Mouse (Mus musculus) heart, postnatal 25 days (tissue): Measurements from ENCODE around the gene Ddi2. TPM values are rescaled to one million over a fixed set of nuclear protein-coding genes. Genes with fewer than 3 reads are reported as not detected.

ENCODE experiments used
- DNase-seq: peaks from one replicate; pipeline ENCODE4 v3.0.0; 2022; ENCODE audit warnings: low spot score
- intact Hi-C: fragments of 180-260 bp; cut with DNase I; formaldehyde crosslinking; loops from one replicate; pipeline ENCODE4 v1.15.1; 2025
- total RNA-seq, 2 experiments: library from RNA; stranded (reverse); gene quantifications; 2 replicates each; pipeline ENCODE4 v1.2.3; 2021

Ddi2 gene
- total RNA-seq, 2 experiments from 2014 or later: 28.4 to 34.4 TPM

GRCm38 (mm10) chr4:141746578-141747346 lies 23.5 kb upstream of the Ddi2 start, which contains the start of gene Agmat:
Agmat (plus strand) TSS chr4:141746672.
- intact Hi-C loops: no loop called here
- DNase-seq: no peak

DNA sequence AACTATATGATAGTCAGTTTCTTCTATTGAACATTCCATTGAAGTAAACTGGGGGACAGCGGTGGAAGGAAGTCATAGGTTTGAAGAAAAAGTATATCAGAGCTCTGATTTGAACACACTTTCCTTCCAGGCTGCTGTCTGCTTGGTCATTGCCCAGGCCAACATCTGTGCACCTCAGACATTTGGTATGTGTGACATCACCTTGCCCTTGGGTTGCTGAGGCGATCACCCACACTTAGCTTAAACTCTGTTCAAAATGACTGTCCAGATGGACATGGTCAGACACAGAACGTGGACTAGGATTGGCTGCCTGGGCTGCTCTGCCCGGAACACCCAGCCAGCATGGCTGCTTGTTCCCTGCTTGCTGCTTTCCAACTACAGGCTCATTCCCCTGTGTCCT lies 19.2 kb upstream of the Ddi2 start:
- intact Hi-C loops: no loop called here
- no peak for DNase-seq

DNA sequence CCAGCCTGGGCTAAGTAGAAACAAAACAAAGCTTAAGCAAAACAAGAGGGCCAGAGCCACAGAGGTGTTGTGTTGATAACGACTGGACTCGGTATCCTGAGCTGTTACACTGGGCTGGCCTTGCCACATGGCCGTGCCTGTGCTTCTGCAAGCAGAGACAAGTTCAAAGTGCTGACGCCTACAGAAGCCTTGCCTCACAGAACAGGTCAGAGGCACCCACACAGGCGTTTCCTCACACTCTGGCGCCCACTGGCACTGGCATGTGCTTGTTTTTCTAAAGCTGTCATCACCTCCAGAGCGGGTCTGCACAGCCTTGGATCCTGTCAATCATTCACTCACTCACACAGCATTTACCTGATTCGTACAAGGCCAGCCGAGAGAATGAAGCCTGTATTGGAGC lies 18.6 kb upstream of the Ddi2 start:
- intact Hi-C loops: no loop called here
- DNase-seq: no peak

DNA sequence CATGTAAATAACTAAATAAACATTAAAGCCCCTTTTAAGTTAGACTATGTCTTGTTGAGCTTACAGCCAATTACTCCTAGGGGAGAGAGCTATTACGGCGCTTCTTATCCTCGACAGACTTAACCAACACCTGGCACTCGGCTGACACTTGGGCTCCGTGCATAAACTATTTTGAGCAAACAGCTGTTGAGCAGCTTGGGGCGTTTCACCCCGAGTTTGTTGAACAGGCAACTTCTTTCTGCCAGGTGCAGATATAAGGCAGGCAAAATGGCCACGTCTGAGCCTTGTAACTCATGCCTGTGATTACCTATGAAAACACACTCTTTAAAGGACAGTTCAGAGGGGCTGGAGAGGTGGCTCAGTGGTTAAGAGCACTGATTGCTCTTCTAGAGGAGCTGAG lies 14.8 kb upstream of the Ddi2 start:
- intact Hi-C loops: no loop called here
- no peak for DNase-seq

- no peak for DNase-seq
- intact Hi-C loops: no loop called here
Measured at GRCm38 (mm10) chr4:141736856-141737255, 13.6 kb upstream of the Ddi2 start.

- intact Hi-C loops: no loop called here
- DNase-seq: no peak
Measured at GRCm38 (mm10) chr4:141735206-141735560, 12.0 kb upstream of the Ddi2 start.

- peak; percentile 87 for DNase-seq
- intact Hi-C loops: no loop called here
Measured at GRCm38 (mm10) chr4:141734446-141735205, 11.4 kb upstream of the Ddi2 start.

DNA sequence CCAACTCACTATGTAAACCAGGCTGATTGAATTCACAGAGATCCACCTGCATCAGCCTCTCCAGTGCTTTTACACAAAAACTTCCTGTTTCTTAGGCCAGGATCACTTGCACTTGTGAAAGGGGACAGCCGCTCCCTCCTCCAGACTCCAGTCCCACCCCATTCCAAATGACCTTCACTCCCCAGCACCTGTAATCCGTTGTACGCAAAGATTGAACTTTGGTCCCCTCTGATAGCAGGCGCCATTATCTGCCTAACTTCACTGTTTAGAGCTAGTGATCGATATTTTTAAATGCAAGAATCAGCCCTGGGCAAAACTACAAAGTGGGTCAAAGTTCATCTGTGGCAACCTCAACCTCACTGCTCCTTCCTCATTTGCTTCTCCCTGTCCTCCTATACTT lies 8.5 kb upstream of the Ddi2 start:
- intact Hi-C loops: no loop called here
- DNase-seq: no peak

GRCm38 (mm10) chr4:141730401-141730800 lies 7.2 kb upstream of the Ddi2 start:
- intact Hi-C loops: no loop called here
- no peak for DNase-seq

DNA sequence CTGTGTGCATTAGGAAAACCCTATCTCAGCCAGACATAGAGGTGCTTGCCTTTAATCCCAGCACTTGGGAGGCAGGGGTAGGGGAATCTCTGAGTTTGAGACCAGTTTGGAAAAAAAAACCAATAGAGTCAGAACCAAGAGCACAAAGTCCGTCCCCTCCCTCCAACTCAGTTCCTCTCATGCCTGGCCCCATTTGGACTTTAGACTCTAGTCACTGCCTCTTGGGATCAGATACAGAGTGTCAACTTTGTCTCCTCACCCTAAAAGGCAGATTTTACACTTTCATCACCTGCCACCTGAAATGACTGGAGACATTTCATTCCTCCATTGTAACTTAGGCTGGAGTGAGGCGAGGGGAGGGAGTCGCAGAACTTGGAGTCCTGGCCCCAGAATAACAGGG lies 6.0 kb upstream of the Ddi2 start:
- no peak for DNase-seq
- intact Hi-C loops: no loop called here

DNA sequence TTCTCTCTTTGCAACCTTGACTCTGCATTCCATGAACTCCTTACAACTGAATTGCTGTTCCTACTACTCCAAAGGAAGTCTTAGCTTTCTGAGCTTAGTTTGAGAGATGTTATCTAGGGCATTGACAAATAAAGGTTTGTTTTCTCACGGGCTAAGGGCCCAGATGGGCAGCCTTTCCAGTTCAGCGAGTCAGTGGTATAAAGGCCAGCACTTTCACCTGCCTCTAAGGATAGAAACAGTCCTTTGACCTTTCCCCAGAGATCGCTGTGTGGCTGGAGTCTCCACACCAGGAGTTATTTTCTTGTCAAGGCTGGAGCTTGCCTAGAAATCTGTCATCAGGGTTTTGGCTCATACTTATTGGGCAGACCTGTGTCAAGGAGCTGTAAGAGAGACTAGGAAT lies 2.5 kb upstream of the Ddi2 start:
- DNase-seq: no peak
- intact Hi-C loops: no loop called here

- no peak for DNase-seq
- intact Hi-C loops: no loop called here
Measured at GRCm38 (mm10) chr4:141725277-141725676, 2.1 kb upstream of the Ddi2 start.

- intact Hi-C loops: loop anchor here (5.0 kb wide), 1 partner anchor 68 kb away; the partner anchor contains the start of genes Casp9 and Dnajc16
- no peak for DNase-seq
Measured at GRCm38 (mm10) chr4:141724594-141724993, 1.4 kb upstream of the Ddi2 start.

GRCm38 (mm10) chr4:141723673-141724068 lies 452 bp upstream of the Ddi2 start:
- intact Hi-C loops: loop anchor here (1.0 to 5.0 kb wide), 2 partner anchors 59 to 69 kb away; partner anchors contain the start of genes Casp9, Dnajc16 and Plekhm2
- DNase-seq: no peak

DNA sequence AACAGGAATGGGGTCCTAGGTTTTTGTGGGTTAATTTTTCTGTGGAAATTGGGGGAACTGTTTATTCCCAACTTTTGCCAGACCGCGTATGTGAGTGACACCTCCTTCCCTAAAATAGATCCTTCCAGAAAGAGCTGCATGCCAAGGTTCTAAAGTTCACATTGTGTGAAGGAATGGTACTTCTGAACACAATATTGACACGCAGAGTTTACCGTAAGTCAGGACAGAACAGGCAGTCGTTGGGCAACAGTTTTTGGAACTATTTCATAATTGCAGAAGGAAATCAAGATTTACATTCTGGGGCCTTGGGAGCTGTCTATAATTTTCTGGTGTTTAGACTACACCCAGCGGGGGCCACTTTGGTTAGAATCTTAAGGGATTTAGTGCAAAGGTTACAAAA lies 1.3 kb downstream of the Ddi2 start:
- DNase-seq: no peak
- intact Hi-C loops: loop anchor here (5.0 kb wide), 1 partner anchor 70 kb away; the partner anchor contains the start of genes Casp9 and Dnajc16

GRCm38 (mm10) chr4:141720761-141721523 lies 2.3 kb downstream of the Ddi2 start:
- DNase-seq: no peak
- intact Hi-C loops: loop anchor here (5.0 kb wide), 1 partner anchor 71 kb away; the partner anchor contains the start of genes Casp9 and Dnajc16

DNA sequence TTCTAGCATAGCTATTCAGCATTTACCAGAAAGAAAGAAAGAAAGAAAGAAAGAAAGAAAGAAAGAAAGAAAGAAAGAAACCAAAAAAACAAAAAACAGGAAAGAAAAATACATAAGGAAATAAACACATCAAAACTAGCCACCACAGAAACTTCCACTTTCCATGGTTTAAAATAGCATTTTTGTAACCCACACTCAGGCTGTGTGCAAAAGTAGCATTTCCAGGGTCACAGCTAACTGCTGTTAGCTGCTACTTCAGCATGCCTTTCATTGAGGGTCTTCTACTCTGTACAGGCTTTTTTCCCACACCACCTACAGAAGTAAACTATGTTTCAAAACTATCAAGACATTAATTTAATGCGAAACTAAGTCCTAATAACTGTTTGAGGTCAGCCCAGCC lies 3.9 kb downstream of the Ddi2 start:
- no peak for DNase-seq
- intact Hi-C loops: no loop called here

DNA sequence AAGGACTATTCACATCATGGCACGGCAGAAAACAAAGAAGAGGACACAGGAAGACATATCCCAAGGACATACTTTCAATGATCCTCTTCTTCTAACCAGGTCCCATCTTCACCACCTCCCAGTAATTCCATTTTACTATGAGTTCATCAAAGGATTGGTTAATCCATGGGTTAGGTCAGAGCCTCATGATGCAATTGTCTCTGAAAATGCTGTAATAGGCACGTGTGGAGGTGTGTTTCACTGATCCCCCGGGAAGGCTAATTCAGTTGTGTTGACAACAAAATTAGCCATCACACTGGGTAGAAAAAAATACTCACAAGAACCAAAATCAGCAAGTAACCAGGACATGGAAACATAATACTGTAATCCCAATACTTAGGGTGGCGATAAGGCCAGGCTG lies 5.6 kb downstream of the Ddi2 start:
- intact Hi-C loops: no loop called here
- no peak for DNase-seq

GRCm38 (mm10) chr4:141715027-141715426 lies 8.2 kb downstream of the Ddi2 start:
- intact Hi-C loops: no loop called here
- no peak for DNase-seq

DNA sequence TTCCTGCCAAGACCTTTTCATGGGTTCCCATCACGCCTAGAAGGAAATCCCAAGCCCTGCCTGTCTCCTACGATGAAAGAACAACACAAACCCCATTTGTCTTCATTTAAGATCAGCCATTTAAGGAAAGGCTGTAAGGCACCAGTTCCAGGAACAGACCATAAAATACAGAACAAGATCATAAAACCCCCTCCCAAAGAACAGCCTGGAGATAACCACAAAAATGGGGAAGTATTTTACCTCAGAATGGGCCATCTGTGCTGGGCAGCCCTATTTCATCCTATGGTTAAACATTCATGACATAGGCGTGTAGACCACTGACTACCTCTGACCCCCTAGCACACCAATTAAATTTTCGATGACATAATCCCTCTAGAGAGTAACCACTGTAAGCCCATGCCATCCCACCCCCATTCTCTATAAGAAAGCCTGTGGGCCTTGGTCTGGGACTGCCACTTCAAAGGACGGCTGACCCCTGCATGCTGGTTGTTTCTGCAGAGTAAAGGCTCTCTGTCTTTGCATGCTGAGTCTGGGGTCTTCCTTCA lies 9.5 kb downstream of the Ddi2 start:
- no peak for DNase-seq
- intact Hi-C loops: no loop called here
